Mouse (Mus musculus): Measurements from ENCODE around the gene Habp4.

Gene Habp4

DNA sequence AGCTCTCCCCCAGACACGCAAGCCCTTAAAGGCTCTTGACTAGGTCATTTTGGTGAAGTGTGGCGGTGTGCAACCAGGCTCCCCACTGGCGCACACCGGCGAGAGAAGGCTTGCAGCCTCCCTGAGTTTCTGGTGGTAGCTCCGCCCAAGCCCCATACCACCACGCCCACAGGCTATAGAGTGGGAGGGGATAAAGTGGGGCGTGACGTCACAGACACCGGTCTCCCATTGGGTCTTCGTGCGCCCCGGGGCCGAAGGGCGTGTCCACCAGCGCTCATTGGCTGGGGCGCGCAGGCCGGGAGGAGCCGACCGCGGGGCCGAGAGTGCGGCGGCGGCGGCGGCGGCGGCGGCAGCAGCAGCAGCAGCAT lies at the start of gene Habp4:
TSS of gene Habp4 (plus strand) at position 277 of the 368 bp plus-strand sequence.
- peak; percentile 95 to 99 for DNase-seq (ENCODE audit: low read depth in 1 of 2, low spot score in 2 of 2)

DNA sequence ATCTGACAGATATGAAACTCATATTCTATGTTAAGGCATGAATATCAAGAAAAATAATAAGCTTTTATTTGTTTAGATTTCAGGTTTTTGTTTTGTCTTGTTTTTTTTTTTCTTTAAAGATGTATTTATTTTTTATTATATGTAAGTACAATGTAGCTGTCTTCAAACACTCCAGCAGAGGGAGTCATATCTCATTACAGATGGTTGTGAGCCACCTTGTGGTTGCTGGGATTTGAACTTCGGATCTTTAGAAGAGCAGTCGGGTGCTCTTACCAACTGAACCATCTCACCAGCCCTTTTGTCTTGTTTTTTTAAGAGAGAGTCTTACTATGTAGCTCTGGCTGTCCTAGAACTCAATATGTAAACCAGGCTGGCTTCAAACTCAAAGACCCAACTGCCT lies 44.2 kb upstream of the Habp4 start:
- no peak for DNase-seq (ENCODE audit: low read depth in 1 of 2, low spot score in 2 of 2)

DNA sequence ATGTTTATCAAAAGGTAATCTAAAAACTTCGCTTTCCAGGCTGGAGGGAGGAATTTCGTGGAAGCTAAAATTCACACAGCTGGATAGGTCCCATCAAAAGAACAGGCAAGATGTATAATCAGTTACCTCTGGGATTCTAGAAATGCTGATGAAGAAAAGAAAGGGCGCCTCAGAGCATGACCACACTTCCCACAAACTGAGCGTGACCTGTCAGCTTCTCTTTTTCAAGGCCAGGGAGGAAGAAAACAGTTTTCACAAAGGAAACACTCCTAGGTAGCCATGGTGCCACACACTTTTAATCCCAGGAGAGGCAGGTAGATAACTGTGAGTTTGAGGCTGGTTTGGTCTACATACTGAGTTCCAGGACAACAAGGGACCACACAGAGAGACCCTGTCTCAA lies 40.9 kb upstream of the Habp4 start:
- no peak for DNase-seq (ENCODE audit: low read depth in 1 of 2, low spot score in 2 of 2)

DNA sequence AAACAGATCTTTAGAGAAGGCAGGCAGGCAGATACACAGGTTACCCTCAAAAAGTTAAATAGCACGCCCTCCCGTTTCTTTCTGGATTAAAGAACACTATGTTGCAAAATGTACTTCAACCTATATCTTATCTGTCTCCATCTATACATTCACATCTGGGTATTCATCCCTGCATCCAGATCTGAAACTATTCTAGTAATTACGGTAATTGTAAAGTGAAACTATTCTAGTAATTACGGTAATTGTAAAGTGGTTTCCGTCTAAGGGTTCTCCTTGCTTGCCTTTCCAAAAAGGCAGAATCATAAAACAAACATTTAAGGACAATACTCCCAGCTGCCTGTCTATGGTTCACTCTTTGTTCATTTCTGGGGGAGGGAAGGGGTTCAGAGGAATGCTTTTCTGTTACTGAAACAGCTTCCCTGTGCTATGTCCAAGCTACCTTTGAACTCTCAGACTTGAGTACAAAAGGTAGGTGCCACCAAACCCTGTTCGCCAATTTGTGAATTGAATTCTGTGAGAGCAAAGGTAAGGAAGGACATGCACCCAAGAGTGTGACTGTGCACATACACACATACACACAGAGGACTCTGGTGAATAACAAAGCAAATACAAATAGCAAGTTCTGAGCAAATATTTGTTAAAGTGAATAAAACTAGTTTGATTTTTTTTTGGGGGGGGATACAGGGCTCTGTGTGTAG lies 38.0 kb upstream of the Habp4 start:
- DNase-seq (ENCODE audit: low read depth in 1 of 2, low spot score in 2 of 2), result no peak

DNA sequence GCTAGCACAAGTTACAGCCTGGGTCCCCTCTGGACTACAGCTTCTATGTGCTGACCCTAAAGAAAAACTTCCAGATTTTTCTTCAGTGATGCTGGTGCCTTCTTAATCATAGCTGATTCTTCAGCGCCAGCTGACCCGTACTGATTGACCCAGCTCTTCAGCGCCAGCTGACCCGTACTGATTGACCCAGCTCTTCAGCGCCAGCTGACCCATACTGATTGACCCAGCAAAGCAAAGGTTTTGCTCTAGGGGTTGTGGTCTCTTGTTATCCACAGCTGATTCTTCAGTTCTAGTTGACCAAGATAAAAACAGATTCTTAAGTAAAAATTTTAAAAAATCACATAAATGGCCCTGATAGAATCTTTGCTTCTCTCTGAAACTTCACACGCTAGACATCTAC lies 36.7 kb upstream of the Habp4 start:
- no peak for DNase-seq (ENCODE audit: low read depth in 1 of 2, low spot score in 2 of 2)

DNA sequence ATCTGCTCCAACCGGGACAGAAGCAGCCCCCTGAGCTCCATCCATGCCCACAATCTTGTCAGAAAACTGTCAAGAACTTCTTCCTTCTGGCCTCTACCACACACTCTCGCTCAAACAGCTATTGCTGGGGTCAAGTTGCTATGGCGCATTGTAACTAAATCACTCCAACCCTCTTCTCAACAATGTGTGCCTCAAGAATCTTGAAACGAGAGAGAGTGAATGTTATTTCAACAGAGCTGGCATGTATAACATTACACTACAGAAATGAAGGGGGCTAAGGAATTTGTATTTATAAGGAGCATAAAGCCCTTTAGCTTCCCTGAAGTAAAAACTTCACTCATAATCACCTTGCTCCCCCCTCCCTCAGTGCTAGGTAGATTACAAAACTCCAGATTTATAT lies 35.3 kb upstream of the Habp4 start:
- DNase-seq (ENCODE audit: low read depth in 1 of 2, low spot score in 2 of 2), result no peak

DNA sequence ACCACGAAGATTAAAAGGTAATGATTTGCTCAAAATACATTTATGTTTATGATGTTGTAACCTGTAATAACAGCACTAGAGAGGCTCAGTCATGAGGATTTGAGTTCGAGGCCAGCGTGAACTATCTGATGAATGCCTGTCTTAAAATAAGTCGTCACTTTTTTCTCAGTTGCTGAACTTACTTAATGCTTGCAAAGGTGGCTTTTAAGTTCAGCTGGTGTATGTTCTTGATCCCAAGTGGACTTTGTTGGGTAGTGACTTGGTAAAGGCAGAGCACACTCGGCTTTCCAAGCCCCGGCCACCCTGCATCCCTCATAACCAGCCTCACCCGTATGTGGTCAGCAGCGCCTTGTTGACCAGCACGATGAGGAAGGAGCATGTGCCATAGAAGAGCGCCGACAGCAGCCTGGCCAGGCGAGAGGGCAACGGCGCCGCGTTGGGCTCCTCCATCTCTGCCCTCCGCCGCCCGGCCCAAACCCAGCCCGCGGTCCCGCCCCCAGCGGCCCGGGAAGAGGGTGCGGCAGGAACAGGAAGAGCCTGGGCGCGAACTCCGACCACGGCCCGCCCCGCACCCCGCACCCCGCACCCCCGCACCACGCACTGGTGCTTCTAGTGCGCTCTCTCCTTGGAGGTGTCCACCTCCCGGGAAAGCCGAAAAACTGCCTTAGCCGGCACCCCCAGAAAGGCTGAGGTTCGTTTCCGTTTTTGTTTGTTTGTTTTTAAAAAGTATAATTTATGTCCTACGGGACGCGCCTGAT lies 32.6 kb upstream of the Habp4 start, which contains the start of gene Slc35d2:
TSS of gene Slc35d2 (minus strand) at position 511 of the 758 bp plus-strand sequence.
- DNase-seq (ENCODE audit: low read depth in 1 of 2, low spot score in 2 of 2), result peak in 1 of 2 experiments; percentile 24

DNA sequence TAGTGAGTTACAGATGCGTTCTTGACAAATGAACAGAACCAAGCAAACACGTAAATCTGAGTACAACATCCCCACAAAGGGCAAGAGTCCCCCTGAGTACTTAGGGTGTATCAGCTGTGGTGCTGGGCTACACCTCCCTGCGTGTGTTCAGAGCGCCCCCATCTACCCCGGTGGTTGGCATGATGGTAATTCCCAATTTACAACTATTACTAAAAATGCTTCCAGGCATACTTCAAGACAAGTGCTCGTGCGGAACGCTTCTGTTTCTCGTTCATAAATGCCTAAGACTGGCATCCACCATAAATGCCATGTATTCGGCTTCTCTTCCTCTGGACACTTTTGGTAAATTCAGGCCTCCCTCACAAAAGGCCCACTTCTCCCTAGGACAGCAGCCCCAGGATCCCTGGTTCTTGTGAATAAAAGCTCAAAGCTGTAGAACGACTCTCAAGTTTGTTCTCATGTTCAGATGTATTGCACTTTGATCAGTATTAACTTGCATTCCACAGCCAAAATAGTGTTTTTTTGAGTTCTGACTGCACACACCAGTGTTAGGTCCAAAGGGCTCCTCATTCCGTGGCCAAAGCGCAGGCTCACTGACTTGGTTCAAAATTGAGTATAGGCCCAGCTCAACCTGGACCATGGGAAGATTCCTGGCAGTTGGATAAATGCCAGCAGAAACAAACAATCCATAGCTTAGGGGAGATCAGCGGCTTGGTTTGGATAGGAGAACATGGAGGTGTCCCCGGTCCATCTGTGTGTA lies 31.8 kb upstream of the Habp4 start:
- peak in 1 of 2 experiments; percentile 7 for DNase-seq (ENCODE audit: low read depth in 1 of 2, low spot score in 2 of 2)

DNA sequence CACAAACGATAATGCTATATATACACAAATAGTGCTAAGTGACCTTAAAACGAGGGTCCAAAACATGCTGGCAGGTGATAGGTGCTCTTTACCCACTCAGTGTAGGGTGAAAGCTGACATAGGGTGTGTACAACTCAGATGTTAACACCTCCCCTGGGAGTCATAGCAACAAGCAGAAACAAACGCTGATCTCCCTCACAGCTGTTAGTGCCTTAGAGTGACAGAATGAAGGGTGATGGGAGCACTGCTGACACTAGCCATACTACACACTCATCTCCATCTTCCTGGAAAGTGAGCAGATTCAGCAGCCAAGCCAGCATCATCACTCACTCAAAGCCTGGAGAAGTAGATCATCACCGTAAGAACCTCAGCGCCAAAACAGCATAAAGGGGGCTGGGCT lies 11.5 kb upstream of the Habp4 start:
- no peak for DNase-seq (ENCODE audit: low read depth in 1 of 2, low spot score in 2 of 2)

DNA sequence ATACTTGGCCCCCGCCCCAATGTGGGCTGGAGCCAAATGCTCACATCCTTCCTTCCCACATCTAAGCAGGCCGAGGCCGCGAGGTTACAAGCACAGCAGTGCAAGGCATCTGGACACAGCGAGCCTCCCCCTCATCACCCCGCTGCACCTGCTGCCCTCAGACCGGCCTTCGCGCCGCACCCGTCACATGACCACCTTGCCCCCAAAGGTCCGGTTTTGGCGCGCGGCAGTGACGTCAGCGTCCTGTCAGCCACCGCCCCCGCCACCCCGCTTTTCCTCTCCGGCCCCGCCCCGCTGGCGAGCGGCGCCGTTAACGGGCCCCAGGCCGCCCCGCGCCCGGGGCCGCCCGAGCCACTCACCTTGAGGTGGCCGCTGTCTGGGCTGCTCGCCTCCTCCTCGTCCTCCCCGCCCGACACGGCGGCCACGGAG lies 9.4 kb upstream of the Habp4 start:
- peak; percentile 55 to 80 for DNase-seq (ENCODE audit: low read depth in 1 of 2, low spot score in 2 of 2)

DNA sequence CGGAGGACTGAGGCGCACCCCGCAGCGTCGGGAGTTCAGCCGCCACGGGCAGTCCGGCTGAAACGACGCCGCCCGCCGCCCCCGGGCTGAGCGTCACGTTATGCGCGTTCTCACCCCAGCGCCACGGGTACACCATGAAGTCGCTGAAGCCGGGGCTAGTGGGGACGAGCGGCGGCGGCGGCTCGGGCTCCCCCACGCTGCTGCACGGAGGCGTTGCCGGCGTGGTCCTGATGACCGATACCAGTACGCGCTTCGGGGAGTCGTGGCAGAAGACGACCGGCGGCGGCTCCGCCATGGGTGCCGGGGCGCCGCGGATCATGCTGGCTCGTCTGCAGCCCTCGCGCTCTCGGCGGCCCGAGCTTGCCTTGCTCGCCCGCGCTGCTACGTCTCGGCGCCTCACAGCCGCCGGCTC lies 8.9 kb upstream of the Habp4 start:
- no peak for DNase-seq (ENCODE audit: low read depth in 1 of 2, low spot score in 2 of 2)

DNA sequence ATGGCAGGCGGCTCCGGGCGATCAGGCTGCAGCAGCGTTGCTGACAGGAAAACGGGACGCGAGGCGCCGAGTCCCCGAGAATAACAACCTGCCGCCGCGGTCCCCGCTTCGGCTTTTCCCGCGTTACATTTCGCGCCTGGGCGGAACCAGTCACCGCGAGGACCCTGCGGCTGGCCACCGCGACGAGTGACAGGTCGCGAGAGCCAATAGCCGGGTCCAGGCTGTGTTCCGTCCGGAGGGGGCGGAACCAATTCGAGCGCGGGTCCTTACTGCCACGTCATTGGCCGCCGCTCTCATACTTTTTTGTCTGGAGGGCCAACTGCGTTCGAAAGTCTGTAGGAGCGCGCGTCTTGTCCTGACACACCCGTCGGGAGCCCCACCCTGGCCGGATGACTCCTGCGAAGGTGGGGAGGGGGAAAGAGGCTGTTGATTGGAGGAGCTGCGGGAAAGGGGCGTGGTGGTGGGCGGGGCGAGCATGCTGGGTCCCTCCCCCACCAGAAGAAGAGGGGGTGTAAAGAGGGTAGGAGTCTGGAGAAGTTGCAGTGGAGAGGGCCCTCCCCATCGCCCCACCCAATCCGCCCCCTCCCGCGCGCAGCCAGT lies 8.4 kb upstream of the Habp4 start, which contains the start of gene Zfp367:
TSS of gene Zfp367 (minus strand) at position 120 of the 600 bp plus-strand sequence.
- peak; percentile 97 to 100 for DNase-seq (ENCODE audit: low read depth in 1 of 2, low spot score in 2 of 2)

DNA sequence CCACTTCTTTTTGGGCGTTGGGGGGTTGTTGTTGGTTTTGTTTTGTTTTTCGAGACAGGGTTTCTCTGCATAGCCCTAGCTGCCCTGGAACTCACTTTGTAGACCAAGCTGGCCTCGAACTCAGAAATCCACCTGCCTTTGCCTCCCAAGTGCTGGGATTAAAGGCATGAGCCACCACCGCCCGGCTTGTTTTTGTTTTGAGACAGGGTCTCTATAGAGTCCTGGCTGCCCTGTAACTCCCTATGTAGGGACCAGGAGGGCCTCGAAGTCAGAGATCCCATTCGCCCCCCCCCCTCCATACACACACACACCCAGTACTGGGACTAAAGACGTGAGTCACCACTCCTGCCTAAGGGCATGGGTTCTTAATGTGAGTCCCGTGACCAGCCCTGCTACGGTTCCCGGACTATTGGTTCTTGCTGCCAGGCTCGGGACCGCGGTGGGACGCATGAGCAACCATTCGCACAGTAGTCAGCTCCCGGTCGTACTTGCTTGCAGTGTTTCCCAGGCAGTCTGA lies 7.8 kb upstream of the Habp4 start:
- peak in 1 of 2 experiments; percentile 33 for DNase-seq (ENCODE audit: low read depth in 1 of 2, low spot score in 2 of 2)

DNA sequence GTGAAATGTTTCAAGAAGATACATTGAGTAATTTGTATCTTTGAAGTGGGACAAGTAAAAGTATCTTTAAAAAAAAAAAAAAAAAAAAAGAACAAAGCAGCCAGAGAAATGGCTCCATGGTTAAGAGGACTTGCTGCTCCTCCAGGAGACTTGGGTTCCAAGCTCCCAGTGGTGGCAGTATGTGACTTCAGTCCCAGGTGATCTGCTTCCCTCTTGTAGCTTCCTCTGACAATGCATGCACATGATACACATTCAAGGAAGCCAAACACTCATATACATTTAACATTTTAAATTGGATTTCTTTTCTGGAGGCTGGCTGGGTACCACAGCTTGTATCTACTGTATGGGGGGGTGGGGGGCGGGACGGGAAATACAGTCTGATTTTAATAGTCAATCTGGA lies 7.0 kb upstream of the Habp4 start:
- DNase-seq (ENCODE audit: low read depth in 1 of 2, low spot score in 2 of 2), result no peak

DNA sequence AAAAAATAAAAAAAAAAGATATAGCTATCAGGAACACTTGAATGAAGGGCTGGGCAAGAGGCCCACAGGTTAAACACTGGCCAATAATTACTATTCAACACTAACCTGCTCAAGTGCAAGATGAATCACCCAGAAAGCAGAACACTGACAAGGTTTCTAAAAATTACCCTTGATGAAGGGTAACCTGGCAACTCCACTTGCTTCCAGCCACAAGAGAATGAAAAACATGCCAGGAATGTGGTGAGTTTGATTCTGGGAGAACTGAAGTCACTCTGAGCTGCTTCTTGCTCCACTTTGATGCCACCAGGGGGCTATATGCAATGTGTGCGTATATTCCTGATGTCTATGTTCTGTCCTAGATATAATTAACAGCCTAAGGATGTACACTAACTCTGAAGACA lies 6.5 kb upstream of the Habp4 start:
- no peak for DNase-seq (ENCODE audit: low read depth in 1 of 2, low spot score in 2 of 2)

DNA sequence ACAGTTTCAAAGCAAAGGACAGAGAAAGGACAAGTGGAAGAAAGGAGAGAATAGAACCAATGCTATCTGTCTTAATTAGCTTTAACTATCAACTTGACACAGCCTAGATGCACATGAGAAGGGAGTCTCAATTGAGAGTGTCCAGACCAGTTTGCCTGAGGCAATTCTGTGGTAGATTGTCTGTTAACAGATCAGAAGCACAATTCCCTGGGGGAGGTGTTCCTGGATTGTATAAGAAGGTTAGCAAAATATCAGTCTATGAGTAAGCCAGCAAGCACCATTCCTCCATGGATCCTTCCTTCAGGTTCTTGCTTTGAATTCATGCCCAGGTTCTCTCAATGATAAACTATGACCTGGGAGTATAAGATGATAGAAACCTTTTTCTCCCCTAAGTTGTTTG lies 4.7 kb upstream of the Habp4 start:
- no peak for DNase-seq (ENCODE audit: low read depth in 1 of 2, low spot score in 2 of 2)

DNA sequence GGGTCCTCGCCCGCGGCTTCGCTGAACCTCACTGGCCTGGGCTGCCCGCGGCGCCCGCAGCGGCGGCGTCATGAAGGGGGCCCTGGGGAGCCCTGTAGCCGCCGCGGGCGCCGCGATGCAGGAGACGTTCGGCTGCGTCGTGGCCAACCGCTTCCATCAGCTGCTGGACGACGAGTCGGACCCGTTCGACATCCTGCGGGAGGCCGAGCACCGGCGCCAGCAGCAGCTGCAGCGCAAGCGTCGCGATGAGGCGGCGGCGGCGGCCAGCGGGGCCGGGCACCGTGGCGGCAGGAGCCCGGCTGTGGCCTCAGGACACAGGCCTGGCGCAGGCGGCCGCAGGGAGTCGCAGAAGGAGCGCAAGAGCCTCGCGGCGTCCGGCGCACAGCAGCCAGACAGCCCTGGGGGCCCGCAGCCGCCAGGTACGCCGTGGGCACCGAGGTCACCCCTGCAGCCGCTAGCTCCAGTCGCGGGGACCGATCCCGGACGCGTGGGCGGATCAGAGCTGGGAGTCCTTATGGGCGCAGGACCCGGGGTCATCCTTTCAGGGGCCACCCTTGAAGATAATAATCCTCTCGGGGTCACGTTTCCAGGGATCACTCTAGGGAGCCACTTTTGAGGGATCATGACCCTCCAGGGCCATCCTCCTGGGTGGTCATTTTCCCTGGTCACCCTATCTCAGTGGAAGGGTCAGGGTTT lies 440 bp downstream of the Habp4 start:
- no peak for DNase-seq (ENCODE audit: low read depth in 1 of 2, low spot score in 2 of 2)

DNA sequence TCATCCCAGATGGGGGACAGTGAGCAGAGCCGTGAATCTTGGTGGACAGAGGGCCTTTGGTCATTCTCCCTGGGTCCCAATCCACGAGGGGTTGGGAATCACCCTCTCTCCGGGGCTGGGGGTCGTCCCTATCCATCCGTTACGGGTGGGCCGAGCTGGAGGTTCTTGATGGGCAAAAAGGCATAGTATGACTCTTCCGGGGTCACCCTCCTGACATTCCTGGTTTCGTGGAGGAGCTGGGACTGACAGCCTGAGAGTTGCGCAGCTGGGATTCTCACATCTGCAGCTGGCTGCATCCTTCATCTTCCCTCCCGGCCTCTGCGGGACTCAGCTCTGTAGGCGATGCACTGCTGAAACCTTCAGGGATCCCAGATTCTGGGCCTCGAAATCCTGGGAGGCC lies 1.0 kb downstream of the Habp4 start:
- DNase-seq (ENCODE audit: low read depth in 1 of 2, low spot score in 2 of 2), result no peak

DNA sequence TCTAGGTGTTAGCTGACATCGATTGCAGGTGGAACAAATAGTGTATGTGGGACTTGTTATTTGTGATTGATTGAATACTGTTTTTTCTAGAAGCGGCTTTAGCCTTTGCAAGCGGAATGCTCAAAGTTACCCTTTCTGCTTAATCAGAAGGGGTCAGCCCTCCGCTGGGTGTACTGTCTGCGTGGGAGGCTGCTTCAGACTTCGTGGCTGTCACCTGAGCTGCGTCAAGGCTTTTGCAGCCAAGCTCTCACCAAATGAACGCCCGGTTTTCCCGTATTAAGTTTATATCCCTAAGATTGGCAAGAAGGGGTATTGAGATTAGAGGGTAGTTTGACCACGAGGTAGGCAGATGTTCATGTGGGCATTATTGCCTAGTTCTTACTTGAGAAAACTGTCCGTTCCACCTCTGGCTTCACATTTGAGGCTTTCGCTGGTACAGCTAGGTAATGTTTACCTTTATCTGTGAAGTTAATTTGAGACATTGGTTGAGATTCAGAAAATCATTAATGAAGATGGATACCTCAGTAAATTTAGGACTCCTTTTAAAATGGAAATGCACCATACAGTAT lies 1.6 kb downstream of the Habp4 start:
- DNase-seq (ENCODE audit: low read depth in 1 of 2, low spot score in 2 of 2), result no peak

DNA sequence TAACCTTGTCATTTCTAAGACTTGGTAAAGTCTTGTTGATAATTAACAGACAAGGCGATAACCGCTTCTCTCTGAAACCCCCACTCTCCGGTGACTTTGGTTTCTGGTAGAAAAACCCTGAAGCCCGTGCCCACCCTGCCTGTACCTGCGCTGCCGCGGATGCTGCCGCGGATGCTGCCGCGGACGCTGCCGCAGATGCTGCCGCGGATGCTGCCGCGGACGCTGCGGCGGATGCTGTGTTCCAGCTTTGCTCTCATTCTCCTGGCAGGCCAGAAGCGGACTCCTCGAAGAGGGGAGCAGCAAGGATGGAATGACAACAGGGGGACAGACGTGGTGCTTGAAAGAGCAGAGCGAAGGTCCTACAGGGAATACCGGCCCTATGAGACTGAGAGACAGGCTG lies 8.1 kb downstream of the Habp4 start:
- no peak for DNase-seq (ENCODE audit: low read depth in 1 of 2, low spot score in 2 of 2)

All from monocyte, adult 2 months (primary cell).